In the genomic region with DNA sequence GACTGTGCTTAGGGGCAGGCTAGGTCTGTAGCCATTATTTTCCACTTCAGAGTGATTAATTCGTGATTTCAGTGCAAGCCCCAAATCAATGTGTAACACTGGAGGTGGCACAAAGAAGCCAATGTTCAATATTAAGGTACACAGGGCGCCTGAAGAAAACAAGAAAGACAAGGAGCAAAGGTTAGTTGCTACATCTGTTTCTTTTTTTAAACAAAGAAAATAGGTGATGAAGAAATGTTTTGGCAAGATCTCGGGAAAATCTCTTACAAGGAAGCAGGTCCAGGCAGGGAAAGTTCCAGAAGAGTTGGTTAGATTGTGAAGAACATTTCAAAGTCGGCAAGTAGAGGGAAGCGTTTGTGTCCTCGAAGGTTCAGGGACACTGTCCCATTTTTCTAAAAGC, we compare ENCODE assay signal across 20 mouse cellular contexts.
"Had no signal": no experiment of that assay in that cellular context is flagged by ENCODE, and none has a peak within 500 bp of the region (broad histone marks: within the 10 kb centered on the region; RNA-seq: fewer than 3 reads in every experiment).

No protein-coding gene starts in this region.

- H3K9ac ChIP-seq: limb, embryonic 12.5 days; limb, embryonic 15.5 days; liver, embryonic 13.5 days; neural tube, embryonic 12.5 days; neural tube, embryonic 15.5 days; stomach, embryonic 15.5 days had no signal

- ATAC-seq: inflammation-experienced regulatory T-cells, adult 6 months had no signal

- H3K27me3 ChIP-seq: limb, embryonic 12.5 days; limb, embryonic 15.5 days; liver, embryonic 13.5 days; neural tube, embryonic 12.5 days; neural tube, embryonic 15.5 days; stomach, embryonic 15.5 days had no signal

- H3K4me1 ChIP-seq: limb, embryonic 12.5 days; limb, embryonic 15.5 days; neural tube, embryonic 12.5 days; stomach, embryonic 15.5 days had no signal

- H3K4me2 ChIP-seq: limb, embryonic 12.5 days; limb, embryonic 15.5 days; liver, embryonic 13.5 days; midbrain, embryonic 11.5 days; neural tube, embryonic 12.5 days; neural tube, embryonic 15.5 days; stomach, embryonic 15.5 days had no signal

- H3K4me3 ChIP-seq: limb, embryonic 12.5 days; limb, embryonic 15.5 days; liver, embryonic 13.5 days; neural tube, embryonic 12.5 days; neural tube, embryonic 15.5 days; stomach, embryonic 15.5 days had no signal

- H3K27ac ChIP-seq: limb, embryonic 12.5 days; limb, embryonic 15.5 days; liver, embryonic 13.5 days; neural tube, embryonic 12.5 days; neural tube, embryonic 15.5 days; stomach, embryonic 15.5 days had no signal

- H3K9me3 ChIP-seq: limb, embryonic 12.5 days; limb, embryonic 15.5 days; liver, embryonic 13.5 days; neural tube, embryonic 12.5 days; neural tube, embryonic 15.5 days; stomach, embryonic 15.5 days had no signal

- DNase-seq: kidney, adult 11 months; kidney, postnatal 14 days; left cerebral cortex, postnatal 4 days; liver, embryonic 13.5 days; lung, adult 2 months; lung, postnatal 14 days; lung, postnatal 4 days; midbrain, embryonic 14.5 days; right cerebral cortex, adult 18-20 months; right cerebral cortex, postnatal 14 days; right cerebral cortex, postnatal 4 days; spleen, adult 18-20 months; thymus, postnatal 25 days had no signal

- H3K36me3 ChIP-seq: liver, embryonic 13.5 days; neural tube, embryonic 15.5 days had no signal
